Comparison of ENCODE assay signal across 16 mouse cellular contexts in the genomic region with DNA sequence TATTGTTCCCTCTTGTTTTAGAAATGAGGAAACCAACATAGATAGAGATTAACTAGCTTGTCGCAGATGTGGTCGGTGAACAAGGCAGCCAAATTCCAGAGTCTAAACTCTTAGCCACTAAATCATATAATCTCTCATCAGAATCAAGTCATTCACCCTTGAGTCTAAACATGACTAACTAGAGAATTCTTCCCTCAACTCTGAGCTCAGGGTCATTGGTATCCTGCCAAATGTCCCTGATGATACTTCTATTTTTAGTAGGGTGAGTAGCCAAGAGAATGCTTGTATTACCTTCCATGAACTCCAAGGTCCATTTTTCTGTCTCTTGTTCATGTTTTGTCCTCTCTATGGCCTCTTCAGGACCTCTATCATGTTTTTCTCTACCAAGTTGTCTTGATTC.
A peak's percentile ranks its signal among the peaks of the same experiment; 100 is the strongest.
DNase-seq lines count a peak whose midpoint lies in the region; ATAC-seq lines count a peak whose summit lies in the region.
"Had no signal": no experiment of that assay in that cellular context is flagged by ENCODE, and none has a peak within 500 bp of the region (broad histone marks: within the 10 kb centered on the region; RNA-seq: fewer than 3 reads in every experiment).

No protein-coding gene starts in this region.

- no peaks in the 10 kb centered on the region for H3K27me3 ChIP-seq in intestine, embryonic 16.5 days (replicated peaks; ENCODE audit: control insufficient read depth, insufficient read depth, low read length)
- H3K27me3 ChIP-seq: embryonic facial prominence, embryonic 13.5 days; forebrain, embryonic 15.5 days; neural tube, embryonic 13.5 days had no signal

- H3K4me1 ChIP-seq in intestine, embryonic 16.5 days (ENCODE audit: control insufficient read depth, insufficient read depth, low read length), result no peaks in the 10 kb centered on the region
- H3K4me1 ChIP-seq: embryonic facial prominence, embryonic 13.5 days; forebrain, embryonic 15.5 days; neural tube, embryonic 13.5 days had no signal

- ATAC-seq in intestine, embryonic 16.5 days, result no peak
- ATAC-seq: forebrain, embryonic 15.5 days; midbrain, embryonic 16.5 days had no signal

- peak; percentile 71 to 93 for DNase-seq in adrenal gland, adult (ENCODE audit: inconsistent age in 2 of 2, low spot score in 1 of 2)
- no peak for DNase-seq in adrenal gland, postnatal 4 days (ENCODE audit: low spot score in 2 of 2)
- peak; percentile 38 for DNase-seq in kidney, adult 11 months
- no peak for DNase-seq in kidney, postnatal 4 days
- peak; percentile 96 for DNase-seq in 3T3-L1 (ENCODE audit: low read depth, low spot score)
- DNase-seq in adrenal gland, postnatal 36 days, result peak; percentile 52 to 76
- DNase-seq in spleen, postnatal 36 days (ENCODE audit: low spot score in 2 of 2), result no peak
- DNase-seq: cerebellum, postnatal 14 days; thymus, adult 2 months had no signal

- H3K9me3 ChIP-seq in intestine, embryonic 16.5 days (ENCODE audit: control insufficient read depth, low read length), result no peaks in the 10 kb centered on the region
- H3K9me3 ChIP-seq: embryonic facial prominence, embryonic 13.5 days; forebrain, embryonic 15.5 days; neural tube, embryonic 13.5 days had no signal

- no peak overlapping the region for H3K4me3 ChIP-seq in intestine, embryonic 16.5 days (ENCODE audit: low read length)
- H3K4me3 ChIP-seq: embryonic facial prominence, embryonic 13.5 days; forebrain, embryonic 15.5 days; neural tube, embryonic 13.5 days had no signal

- H3K27ac ChIP-seq in intestine, embryonic 16.5 days (ENCODE audit: low read length), result no peak overlapping the region
- H3K27ac ChIP-seq: embryonic facial prominence, embryonic 13.5 days; forebrain, embryonic 15.5 days; hindbrain, embryonic 14.5 days; neural tube, embryonic 13.5 days had no signal

- WGBS in intestine, embryonic 16.5 days, result 75% methylated on average over 2 of the region's 2 CpGs

- H3K4me2 ChIP-seq in intestine, embryonic 16.5 days (ENCODE audit: low read depth, low read length), result no peak overlapping the region
- H3K4me2 ChIP-seq: embryonic facial prominence, embryonic 13.5 days; forebrain, embryonic 15.5 days; hindbrain, embryonic 14.5 days; liver, embryonic 11.5 days; neural tube, embryonic 13.5 days had no signal

- no peak overlapping the region for H3K9ac ChIP-seq in intestine, embryonic 16.5 days (ENCODE audit: low read depth, low read length)
- H3K9ac ChIP-seq: embryonic facial prominence, embryonic 13.5 days; forebrain, embryonic 15.5 days; hindbrain, embryonic 14.5 days; neural tube, embryonic 13.5 days had no signal

- H3K36me3 ChIP-seq in intestine, embryonic 16.5 days (ENCODE audit: control insufficient read depth, insufficient read depth, low read length), result no peaks in the 10 kb centered on the region
- H3K36me3 ChIP-seq: embryonic facial prominence, embryonic 13.5 days; forebrain, embryonic 15.5 days; neural tube, embryonic 13.5 days had no signal

Comparison
In these comparisons a context has a peak if more than half of its experiments do, and no peak if none do; other contexts are left out.
1. DNase-seq: peak in adrenal gland, adult (2 of 2), kidney, adult 11 months (single experiment), 3T3-L1 (single experiment) and adrenal gland, postnatal 36 days (2 of 2); none in adrenal gland, postnatal 4 days (0 of 2), kidney, postnatal 4 days (0 of 2) and spleen, postnatal 36 days (0 of 2).